Mouse (Mus musculus) CH12F3 (cell line): ENCODE measurements around the gene Ip6k3.

Experiments used
- in situ Hi-C: fragments of 300-500 bp; cut with MboI; formaldehyde crosslinking; loops from 2 replicates; pipeline ENCODE4 v1.14.3; 2020; ENCODE audit warnings: low sequenced_read_pairs

Ip6k3 gene

GRCm38 (mm10) chr17:27154881-27155280 is 12.7 kb downstream of the Ip6k3 start:
- in situ Hi-C loops, result no loop called here

GRCm38 (mm10) chr17:27154256-27154655 is 13.3 kb downstream of the Ip6k3 start:
- in situ Hi-C loops, result no loop called here

- in situ Hi-C loops, result no loop called here
Measured at GRCm38 (mm10) chr17:27153773-27154193, 13.8 kb downstream of the Ip6k3 start.

GRCm38 (mm10) chr17:27152976-27153723 is 14.4 kb downstream of the Ip6k3 start:
- in situ Hi-C loops, result no loop called here

- in situ Hi-C loops, result no loop called here
Measured at GRCm38 (mm10) chr17:27151411-27151810, 16.2 kb downstream of the Ip6k3 start.

- in situ Hi-C loops, result no loop called here
Measured at GRCm38 (mm10) chr17:27150871-27151270, 16.7 kb downstream of the Ip6k3 start.

GRCm38 (mm10) chr17:27146323-27146923 is 21.2 kb downstream of the Ip6k3 start:
- in situ Hi-C loops, result no loop called here

- in situ Hi-C loops, result no loop called here
Measured at GRCm38 (mm10) chr17:27144152-27144551, 23.4 kb downstream of the Ip6k3 start.

GRCm38 (mm10) chr17:27141971-27142450 is 25.6 kb downstream of the Ip6k3 start:
- in situ Hi-C loops, result no loop called here

GRCm38 (mm10) chr17:27140262-27140661 is 27.3 kb downstream of the Ip6k3 start:
- in situ Hi-C loops, result no loop called here

- in situ Hi-C loops, result no loop called here
Measured at GRCm38 (mm10) chr17:27139304-27139703, 28.3 kb downstream of the Ip6k3 start.

- in situ Hi-C loops, result no loop called here
Measured at GRCm38 (mm10) chr17:27138396-27138795, 29.2 kb downstream of the Ip6k3 start.

GRCm38 (mm10) chr17:27134715-27135114 is 32.9 kb downstream of the Ip6k3 start:
- in situ Hi-C loops, result no loop called here

- in situ Hi-C loops, result no loop called here
Measured at GRCm38 (mm10) chr17:27134187-27134586, 33.4 kb downstream of the Ip6k3 start.

GRCm38 (mm10) chr17:27133551-27134141 is 33.9 kb downstream of the Ip6k3 start, which contains the start of gene Uqcc2:
Uqcc2 (minus strand) TSS chr17:27133916.
- in situ Hi-C loops, result no loop called here

- in situ Hi-C loops, result no loop called here
Measured at GRCm38 (mm10) chr17:27132238-27132637, 35.4 kb downstream of the Ip6k3 start.

- in situ Hi-C loops, result no loop called here
Measured at GRCm38 (mm10) chr17:27131240-27131665, 36.3 kb downstream of the Ip6k3 start.

GRCm38 (mm10) chr17:27130246-27130645 is 37.3 kb downstream of the Ip6k3 start:
- in situ Hi-C loops, result no loop called here

- in situ Hi-C loops, result no loop called here
Measured at GRCm38 (mm10) chr17:27129819-27130218, 37.8 kb downstream of the Ip6k3 start.

GRCm38 (mm10) chr17:27129291-27129690 is 38.3 kb downstream of the Ip6k3 start:
- in situ Hi-C loops, result no loop called here

- in situ Hi-C loops, result no loop called here
Measured at GRCm38 (mm10) chr17:27128189-27128588, 39.4 kb downstream of the Ip6k3 start.

- in situ Hi-C loops, result no loop called here
Measured at GRCm38 (mm10) chr17:27126974-27127373, 40.6 kb downstream of the Ip6k3 start.
